Mouse (Mus musculus): Measurements from ENCODE around the gene Ldhd. TPM values are rescaled to one million over a fixed set of nuclear protein-coding genes. Genes with fewer than 3 reads are reported as not detected.

The Ldhd gene
- polyA plus RNA-seq, 1 experiment from 2014 or later, result 0.04 TPM

- ATAC-seq (ENCODE audit: insufficient number of reproducible peaks, low FRiP score, low TSS enrichment, low read depth) (no peak), DNase-seq (ENCODE audit: low spot score) (no peak)
- H3K4me2 ChIP-seq (ENCODE audit: low read depth, severe bottlenecking), result no peak overlapping the region
Measured at GRCm38 (mm10) chr8:111638086-111638485, 7.9 kb upstream of the Ldhd start.

GRCm38 (mm10) chr8:111632976-111633375 is 2.8 kb upstream of the Ldhd start:
- Histone ChIP-seq H3K9ac (ENCODE audit: low read length) (no peak overlapping the region), H3K36me3 (ENCODE audit: control insufficient read depth, insufficient read depth, low read length) (no peaks in the 10 kb centered on the region), H3K4me3 (ENCODE audit: low read depth, low read length) (no peak overlapping the region), H3K27ac (replicated peaks; ENCODE audit: low read depth, low read length) (no peak overlapping the region), H3K9me3 (ENCODE audit: control insufficient read depth, low read length) (no peaks in the 10 kb centered on the region), H3K4me1 (ENCODE audit: control insufficient read depth, insufficient read depth, low read length) (no peaks in the 10 kb centered on the region), H3K27me3 (ENCODE audit: control insufficient read depth, insufficient read depth, low read length) (no peaks in the 10 kb centered on the region), H3K4me2 (ENCODE audit: low read depth, severe bottlenecking) (no peak overlapping the region)
- no peak for DNase-seq (ENCODE audit: low spot score)
- ATAC-seq (ENCODE audit: insufficient number of reproducible peaks, low FRiP score, low TSS enrichment, low read depth), result no peak
- 92% methylated on average over 3 of the region's 3 CpGs for WGBS

More at GRCm38 (mm10) chr8:111638086-111638485, 7.9 kb upstream of the Ldhd start:
- Histone ChIP-seq H3K4me3 (ENCODE audit: low read depth, low read length) (no peak overlapping the region), H3K27ac (replicated peaks; ENCODE audit: low read depth, low read length) (no peak overlapping the region), H3K36me3 (ENCODE audit: control insufficient read depth, insufficient read depth, low read length) (no peaks in the 10 kb centered on the region), H3K9ac (ENCODE audit: low read length) (no peak overlapping the region), H3K27me3 (ENCODE audit: control insufficient read depth, insufficient read depth, low read length) (no peaks in the 10 kb centered on the region), H3K4me1 (ENCODE audit: control insufficient read depth, insufficient read depth, low read length) (0 out of 2 replicates have a peak, but pooled peaks cover 4% of the 10 kb centered on the region), H3K9me3 (ENCODE audit: control insufficient read depth, low read length) (no peaks in the 10 kb centered on the region)

- ATAC-seq (ENCODE audit: insufficient number of reproducible peaks, low FRiP score, low TSS enrichment, low read depth) (no peak), DNase-seq (ENCODE audit: low spot score) (no peak)
- H3K9ac ChIP-seq (ENCODE audit: low read length), result no peak overlapping the region
- H3K4me1 ChIP-seq (ENCODE audit: control insufficient read depth, insufficient read depth, low read length), result no peaks in the 10 kb centered on the region
- 93% methylated on average over 8 of the region's 8 CpGs for WGBS
- H3K4me2 ChIP-seq (ENCODE audit: low read depth, severe bottlenecking), result no peak overlapping the region
- no peaks in the 10 kb centered on the region for H3K9me3 ChIP-seq (ENCODE audit: control insufficient read depth, low read length)
- no peaks in the 10 kb centered on the region for H3K27me3 ChIP-seq (ENCODE audit: control insufficient read depth, insufficient read depth, low read length)
- no peak overlapping the region for H3K27ac ChIP-seq (replicated peaks; ENCODE audit: low read depth, low read length)
- H3K4me3 ChIP-seq (ENCODE audit: low read depth, low read length), result no peak overlapping the region
- H3K36me3 ChIP-seq (ENCODE audit: control insufficient read depth, insufficient read depth, low read length), result no peaks in the 10 kb centered on the region
Measured at GRCm38 (mm10) chr8:111631589-111631988, 1.4 kb upstream of the Ldhd start.

GRCm38 (mm10) chr8:111628894-111629501 is 1.2 kb downstream of the Ldhd start:
- Histone ChIP-seq H3K4me3 (ENCODE audit: low read depth, low read length) (no peak overlapping the region), H3K36me3 (ENCODE audit: control insufficient read depth, insufficient read depth, low read length) (no peaks in the 10 kb centered on the region; the same call in 1 of the 2 replicates), H3K4me2 (ENCODE audit: low read depth, severe bottlenecking) (no peak overlapping the region), H3K27me3 (ENCODE audit: control insufficient read depth, insufficient read depth, low read length) (no peaks in the 10 kb centered on the region), H3K9ac (ENCODE audit: low read length) (no peak overlapping the region), H3K4me1 (ENCODE audit: control insufficient read depth, insufficient read depth, low read length) (no peaks in the 10 kb centered on the region), H3K27ac (replicated peaks; ENCODE audit: low read depth, low read length) (no peak overlapping the region), H3K9me3 (ENCODE audit: control insufficient read depth, low read length) (no peaks in the 10 kb centered on the region)
- no peak for DNase-seq (ENCODE audit: low spot score)
- ATAC-seq (ENCODE audit: insufficient number of reproducible peaks, low FRiP score, low TSS enrichment, low read depth), result no peak
- 87% methylated on average over 19 of the region's 19 CpGs for WGBS

- H3K4me3 ChIP-seq (ENCODE audit: low read depth, low read length), result no peak overlapping the region
- H3K4me1 ChIP-seq (ENCODE audit: control insufficient read depth, insufficient read depth, low read length), result no peaks in the 10 kb centered on the region
- H3K9ac ChIP-seq (ENCODE audit: low read length), result no peak overlapping the region; the same call in 1 of the 2 replicates
- no peaks in the 10 kb centered on the region for H3K27me3 ChIP-seq (ENCODE audit: control insufficient read depth, insufficient read depth, low read length)
- ATAC-seq (ENCODE audit: insufficient number of reproducible peaks, low FRiP score, low TSS enrichment, low read depth) (no peak), DNase-seq (ENCODE audit: low spot score) (no peak)
- H3K4me2 ChIP-seq (ENCODE audit: low read depth, severe bottlenecking), result no peak overlapping the region
- H3K27ac ChIP-seq (replicated peaks; ENCODE audit: low read depth, low read length), result no peak overlapping the region
- no peaks in the 10 kb centered on the region for H3K9me3 ChIP-seq (ENCODE audit: control insufficient read depth, low read length)
- no peaks in the 10 kb centered on the region; the same call in 1 of the 2 replicates for H3K36me3 ChIP-seq (ENCODE audit: control insufficient read depth, insufficient read depth, low read length)
- WGBS, result 90% methylated on average over 12 of the region's 12 CpGs
Measured at GRCm38 (mm10) chr8:111628401-111628800, 1.8 kb downstream of the Ldhd start.

GRCm38 (mm10) chr8:111627923-111628322 is 2.3 kb downstream of the Ldhd start:
- 96% methylated on average over 9 of the region's 9 CpGs for WGBS
- no peak for DNase-seq (ENCODE audit: low spot score)
- H3K9ac ChIP-seq (ENCODE audit: low read length), result no peak overlapping the region
- no peak overlapping the region for H3K4me3 ChIP-seq (ENCODE audit: low read depth, low read length)
- H3K4me1 ChIP-seq (ENCODE audit: control insufficient read depth, insufficient read depth, low read length), result no peaks in the 10 kb centered on the region
- no peak overlapping the region for H3K4me2 ChIP-seq (ENCODE audit: low read depth, severe bottlenecking)
- no peaks in the 10 kb centered on the region for H3K9me3 ChIP-seq (ENCODE audit: control insufficient read depth, low read length)
- ATAC-seq (ENCODE audit: insufficient number of reproducible peaks, low FRiP score, low TSS enrichment, low read depth), result no peak
- H3K36me3 ChIP-seq (ENCODE audit: control insufficient read depth, insufficient read depth, low read length), result no peaks in the 10 kb centered on the region; the same call in 1 of the 2 replicates
- H3K27ac ChIP-seq (replicated peaks; ENCODE audit: low read depth, low read length), result no peak overlapping the region
- no peaks in the 10 kb centered on the region for H3K27me3 ChIP-seq (ENCODE audit: control insufficient read depth, insufficient read depth, low read length)

GRCm38 (mm10) chr8:111626933-111627332 is 3.2 kb downstream of the Ldhd start:
- H3K27ac ChIP-seq (replicated peaks; ENCODE audit: low read depth, low read length), result no peak overlapping the region
- H3K9me3 ChIP-seq (ENCODE audit: control insufficient read depth, low read length), result no peaks in the 10 kb centered on the region
- 97% methylated on average over 14 of the region's 14 CpGs for WGBS
- ATAC-seq (ENCODE audit: insufficient number of reproducible peaks, low FRiP score, low TSS enrichment, low read depth) (no peak), DNase-seq (ENCODE audit: low spot score) (no peak)
- H3K4me3 ChIP-seq (ENCODE audit: low read depth, low read length), result no peak overlapping the region
- no peak overlapping the region for H3K9ac ChIP-seq (ENCODE audit: low read length)
- no peaks in the 10 kb centered on the region for H3K4me1 ChIP-seq (ENCODE audit: control insufficient read depth, insufficient read depth, low read length)
- no peaks in the 10 kb centered on the region for H3K27me3 ChIP-seq (ENCODE audit: control insufficient read depth, insufficient read depth, low read length)
- no peak overlapping the region for H3K4me2 ChIP-seq (ENCODE audit: low read depth, severe bottlenecking)
- H3K36me3 ChIP-seq (ENCODE audit: control insufficient read depth, insufficient read depth, low read length), result peaks cover under 1% of the 10 kb centered on the region; the same call in 1 of the 2 replicates

GRCm38 (mm10) chr8:111626528-111626820 is 3.7 kb downstream of the Ldhd start:
- H3K27ac ChIP-seq (replicated peaks; ENCODE audit: low read depth, low read length), result no peak overlapping the region
- no peak overlapping the region for H3K4me2 ChIP-seq (ENCODE audit: low read depth, severe bottlenecking)
- no peak overlapping the region for H3K4me3 ChIP-seq (ENCODE audit: low read depth, low read length)
- DNase-seq (ENCODE audit: low spot score) (no peak), ATAC-seq (ENCODE audit: insufficient number of reproducible peaks, low FRiP score, low TSS enrichment, low read depth) (no peak)
- peaks cover 3% of the 10 kb centered on the region for H3K36me3 ChIP-seq (ENCODE audit: control insufficient read depth, insufficient read depth, low read length)
- H3K9ac ChIP-seq (ENCODE audit: low read length), result no peak overlapping the region
- no peaks in the 10 kb centered on the region for H3K4me1 ChIP-seq (ENCODE audit: control insufficient read depth, insufficient read depth, low read length)
- no peaks in the 10 kb centered on the region for H3K9me3 ChIP-seq (ENCODE audit: control insufficient read depth, low read length)
- H3K27me3 ChIP-seq (ENCODE audit: control insufficient read depth, insufficient read depth, low read length), result no peaks in the 10 kb centered on the region
- WGBS, result 81% methylated on average over 8 of the region's 8 CpGs
